Mouse (Mus musculus) gastrocnemius, postnatal 25 days (tissue): ENCODE results near the gene Atp2c1. TPM values are rescaled to one million over a fixed set of nuclear protein-coding genes. Genes with fewer than 3 reads are reported as not detected.

Experiments used
- DNase-seq: peaks from one replicate; pipeline ENCODE4 v3.0.0; 2022
- total RNA-seq, 2 experiments: library from RNA; stranded (reverse); gene quantifications; 1 replicate in 1 of 2; 2 replicates in 1 of 2; pipeline ENCODE4 v1.2.3; 2021

Gene Atp2c1
- total RNA-seq, 2 experiments from 2014 or later = 28.6 to 29.0 TPM

- no peak for DNase-seq
Measured at GRCm38 (mm10) chr9:105363520-105364231, 163.4 kb downstream of the Atp2c1 start.

GRCm38 (mm10) chr9:105362181-105362580 is 164.9 kb downstream of the Atp2c1 start:
- no peak for DNase-seq

Other genes starting within 250 kb of the Atp2c1 start
- 1 to 10 TPM; 2.4 to 3.3 TPM for gene Aste1, start 131.9 kb downstream of the Atp2c1 start, total RNA-seq
- not detected for gene Nek11, start 131.8 kb downstream of the Atp2c1 start, total RNA-seq
- 10 to 100 TPM in 1 of 2 experiments, 1 to 10 TPM in 1; 9.6 to 10.2 TPM for gene Pik3r4, start 115.7 kb upstream of the Atp2c1 start, total RNA-seq